Mouse (Mus musculus) kidney, adult 11 months (tissue): ENCODE measurements around the gene Paf1.
A peak's percentile ranks its signal among the peaks of the same experiment; 100 is the strongest.
"Not testable (repeated sequence)": the region's sequence is repeated elsewhere in the genome, so short reads cannot be mapped to it uniquely, and the experiment has no call there.

Experiments
- DNase-seq: peaks from one replicate; pipeline ENCODE4 v3.0.0; 2022

Paf1 gene

GRCm38 (mm10) chr7:28386007-28386406 is 6.7 kb upstream of the Paf1 start:
- DNase-seq: no peak

GRCm38 (mm10) chr7:28386462-28386861 is 6.3 kb upstream of the Paf1 start:
- DNase-seq: peak; percentile 76

GRCm38 (mm10) chr7:28386877-28387276 is 5.9 kb upstream of the Paf1 start:
- DNase-seq: not testable (repeated sequence)

GRCm38 (mm10) chr7:28387384-28387783 is 5.4 kb upstream of the Paf1 start:
- DNase-seq: not testable (repeated sequence)

GRCm38 (mm10) chr7:28390331-28390730 is 2.4 kb upstream of the Paf1 start:
- no peak for DNase-seq

GRCm38 (mm10) chr7:28393272-28393951 is 661 bp downstream of the Paf1 start:
- DNase-seq: no peak

GRCm38 (mm10) chr7:28395425-28395824 is 2.7 kb downstream of the Paf1 start:
- DNase-seq: no peak

GRCm38 (mm10) chr7:28398000-28398399 is 5.2 kb downstream of the Paf1 start:
- no peak for DNase-seq

GRCm38 (mm10) chr7:28398696-28399340 is 6.1 kb downstream of the Paf1 start:
- no peak for DNase-seq

GRCm38 (mm10) chr7:28401030-28401429 is 8.3 kb downstream of the Paf1 start:
- no peak for DNase-seq

- no peak for DNase-seq
These were observed 9.2 kb downstream of the Paf1 start for GRCm38 (mm10) chr7:28401942-28402341.

- peak; percentile 75 for DNase-seq
These were observed 18.2 kb downstream of the Paf1 start for GRCm38 (mm10) chr7:28410841-28411475.

- DNase-seq: no peak
These were observed 20.1 kb downstream of the Paf1 start for GRCm38 (mm10) chr7:28412826-28413225.

GRCm38 (mm10) chr7:28417368-28417767 is 24.6 kb downstream of the Paf1 start:
- no peak for DNase-seq

- DNase-seq: peak; percentile 73
These were observed 25.4 kb downstream of the Paf1 start for GRCm38 (mm10) chr7:28418096-28418670.

- DNase-seq: no peak
These were observed 26.7 kb downstream of the Paf1 start for GRCm38 (mm10) chr7:28419416-28419815.

GRCm38 (mm10) chr7:28423018-28423417 is 30.3 kb downstream of the Paf1 start:
- DNase-seq: no peak

- DNase-seq: no peak
These were observed 35.0 kb downstream of the Paf1 start for GRCm38 (mm10) chr7:28427738-28428137.

GRCm38 (mm10) chr7:28430512-28430911 is 37.8 kb downstream of the Paf1 start:
- no peak for DNase-seq

GRCm38 (mm10) chr7:28432252-28432651 is 39.5 kb downstream of the Paf1 start:
- DNase-seq: no peak

- peak; percentile 26 for DNase-seq
These were observed 43.0 kb downstream of the Paf1 start for GRCm38 (mm10) chr7:28435660-28436259.

- DNase-seq: peak; percentile 100
These were observed 43.6 kb downstream of the Paf1 start for GRCm38 (mm10) chr7:28436271-28436904.
